Mouse (Mus musculus): Measurements from ENCODE around the gene Cpsf4.
"Not testable (repeated sequence)": the region's sequence is repeated elsewhere in the genome, so short reads cannot be mapped to it uniquely, and the experiment has no call there.

Cpsf4 gene

DNA sequence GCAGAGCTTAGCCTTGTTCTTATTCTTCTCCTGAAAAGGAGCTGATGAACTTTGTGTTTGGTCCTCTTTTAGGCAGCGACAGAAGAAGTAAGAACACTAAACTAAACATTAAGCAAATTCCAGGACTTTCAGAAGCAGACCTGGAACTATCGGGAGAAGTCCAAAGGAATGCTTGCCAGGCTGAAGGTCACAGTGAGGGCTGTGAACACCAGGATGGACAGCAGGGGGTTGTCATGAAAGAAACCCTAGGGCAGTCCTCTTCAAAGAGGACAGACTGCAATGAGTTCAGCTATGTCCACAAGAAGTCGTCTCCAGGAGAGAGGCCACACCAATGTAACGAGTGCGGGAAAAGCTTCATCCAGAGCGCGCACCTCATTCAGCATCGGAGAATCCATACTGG lies 53.0 kb downstream of the Cpsf4 start:
- DNase-seq (ENCODE audit: low read depth, low spot score), result no peak

DNA sequence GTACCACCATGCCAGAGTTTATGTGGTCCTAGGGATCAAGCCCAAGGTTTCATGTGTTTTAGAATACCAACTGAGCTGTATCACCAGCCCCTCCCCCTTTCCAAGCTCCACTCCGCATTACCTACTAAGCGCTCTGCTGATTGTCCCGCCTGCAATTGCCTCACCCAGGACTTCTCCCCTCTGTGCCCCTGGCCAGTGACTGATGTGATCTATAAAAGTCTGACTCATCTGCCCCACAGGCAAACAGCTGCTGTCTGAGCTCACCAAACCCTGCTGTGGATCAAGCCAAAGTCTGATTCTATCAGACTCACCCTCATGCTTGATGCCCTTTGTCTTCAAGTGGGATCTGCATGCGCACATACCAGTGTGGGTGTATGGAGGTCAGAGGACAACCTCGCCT lies 55.8 kb downstream of the Cpsf4 start:
- no peak for DNase-seq (ENCODE audit: low read depth, low spot score)

GRCm38 (mm10) chr5:145223395-145223794 lies 56.4 kb downstream of the Cpsf4 start:
- no peak for DNase-seq (ENCODE audit: low read depth, low spot score)

- no peak for DNase-seq (ENCODE audit: low read depth, low spot score)
Observed at GRCm38 (mm10) chr5:145226453-145226852, 59.4 kb downstream of the Cpsf4 start.

GRCm38 (mm10) chr5:145229283-145229682 lies 62.3 kb downstream of the Cpsf4 start:
- DNase-seq (ENCODE audit: low read depth, low spot score), result not testable (repeated sequence)

GRCm38 (mm10) chr5:145230641-145231040 lies 63.6 kb downstream of the Cpsf4 start:
- no peak for DNase-seq (ENCODE audit: low read depth, low spot score)

DNA sequence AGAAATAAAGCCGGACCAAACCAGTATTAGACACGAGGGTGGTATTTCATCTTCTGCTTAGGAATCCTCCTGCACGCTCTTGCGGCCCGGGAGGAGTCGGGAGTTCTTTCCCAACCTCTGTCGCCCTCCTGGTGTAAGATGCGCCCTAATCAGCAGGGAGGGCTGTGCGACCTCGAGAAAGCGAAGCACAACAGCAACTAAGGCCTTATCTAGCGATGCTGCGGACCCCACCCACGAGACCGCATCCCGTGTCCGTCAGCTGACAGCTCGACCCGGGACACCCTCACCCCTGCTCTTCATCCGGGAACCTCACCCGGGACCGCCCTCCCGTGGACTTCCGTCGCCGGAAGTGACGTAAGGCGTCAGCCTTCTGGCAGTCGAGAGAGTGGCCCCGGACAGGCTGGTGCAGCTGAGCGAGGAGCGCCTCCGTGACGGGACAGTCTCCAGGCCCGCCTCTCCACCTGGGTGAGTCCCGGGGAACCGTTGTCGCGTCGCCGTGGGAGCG lies 64.4 kb downstream of the Cpsf4 start, which contains the start of gene Zfp655:
Gene Zfp655, plus strand, starts transcription at position 349 of the 505 bp plus-strand sequence.
- DNase-seq (ENCODE audit: low read depth, low spot score), result peak; percentile 86

All from c-Kit-negative CD71-positive TER-119-positive erythroid progenitor cells, embryonic 14.5 days (primary cell).